Mouse (Mus musculus) G1E (cell line): Measurements from ENCODE around the gene Add2.

Experiments
- CTCF ChIP-seq: IDR thresholded peaks from 2 replicates; pipeline ENCODE4 v1.5.1; 2012; ENCODE audit warnings: low read depth, low read length, inconsistent platforms, mixed read lengths
- GATA1 ChIP-seq: IDR thresholded peaks from 2 replicates; pipeline ENCODE4 v1.6.1; 2012; ENCODE audit warnings: borderline replicate concordance, low read length, inconsistent platforms, mixed read lengths
- TAL1 ChIP-seq: conservative IDR thresholded peaks from 2 replicates; pipeline ENCODE4 v1.6.1; 2012; ENCODE audit warnings: low read depth, low read length, inconsistent platforms, mixed read lengths

DNA sequence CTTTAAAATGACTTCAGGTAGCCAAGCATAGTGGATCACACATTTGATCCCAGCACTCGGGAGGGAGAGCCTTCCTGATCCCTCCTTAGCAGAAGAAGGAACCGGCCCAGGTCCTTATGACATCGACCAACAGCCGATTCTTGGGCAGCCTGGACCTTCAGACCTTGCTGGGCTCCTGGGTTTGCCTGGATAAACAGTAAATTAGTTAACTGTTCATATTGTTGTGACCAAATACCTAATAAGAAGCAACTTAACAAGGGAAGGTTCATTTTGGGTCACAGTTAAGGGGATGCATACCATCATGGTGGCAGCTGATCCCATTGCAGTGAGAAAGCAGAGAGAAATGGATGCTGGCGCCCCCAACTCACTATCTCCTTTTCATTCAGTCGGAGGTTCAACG is 124.2 kb downstream of the Add2 start:
- TF ChIP-seq CTCF (no peak), TAL1 (no peak), GATA1 (no peak)
